Mouse (Mus musculus) olfactory bulb, adult 2 months (tissue): ENCODE measurements around the gene F11r. TPM values are rescaled to one million over a fixed set of nuclear protein-coding genes. Genes with fewer than 3 reads are reported as not detected.
A peak's percentile ranks its signal among the peaks of the same experiment; 100 is the strongest.

Source experiments
- H3K27ac ChIP-seq: fragments of 200-500 bp; 2 replicates; pipeline ENCODE4 v1.5.1; 2012; ENCODE audit warnings: low read depth, low read length; ENCODE audit not compliant: insufficient read depth
- H3K4me1 ChIP-seq: fragments of 200-500 bp; 2 replicates; pipeline ENCODE4 v1.6.1; 2012; ENCODE audit warnings: low read length; ENCODE audit not compliant: control insufficient read depth, insufficient read depth
- H3K4me3 ChIP-seq: fragments of 200-500 bp; 2 replicates; pipeline ENCODE4 v1.5.1; 2012; ENCODE audit warnings: mild to moderate bottlenecking, low read depth, low read length, moderate library complexity; ENCODE audit not compliant: insufficient read depth
- CTCF ChIP-seq: fragments of 200-500 bp; IDR thresholded peaks from 2 replicates; pipeline ENCODE4 v1.5.1; 2012; ENCODE audit warnings: low read depth, mild to moderate bottlenecking, low read length, moderate library complexity; ENCODE audit not compliant: insufficient read depth
- POLR2A ChIP-seq: fragments of 200-500 bp; IDR thresholded peaks from 2 replicates; pipeline ENCODE4 v1.6.1; 2012; ENCODE audit warnings: mild to moderate bottlenecking, low read depth, low read length, moderate library complexity; ENCODE audit not compliant: insufficient read depth
- WGBS: fragments of 180-500 bp; shearing (Covaris S2); methylation state at CpG from one replicate; pipeline ENCODE4 v1.1.7; 2018; 5-methylcytosine and 5-hydroxymethylcytosine counted together
- polyA plus RNA-seq: library from polyadenylated mRNA; stranded (reverse); fragments of >200 nt; gene quantifications from 2 replicates; pipeline ENCODE4 v1.2.4, GENCODE M21; 2012; ENCODE audit warnings: low replicate concordance; ENCODE audit not compliant: missing spikeins, insufficient read depth, insufficient read length

F11r gene
- polyA plus RNA-seq, 1 experiment = not detected

DNA sequence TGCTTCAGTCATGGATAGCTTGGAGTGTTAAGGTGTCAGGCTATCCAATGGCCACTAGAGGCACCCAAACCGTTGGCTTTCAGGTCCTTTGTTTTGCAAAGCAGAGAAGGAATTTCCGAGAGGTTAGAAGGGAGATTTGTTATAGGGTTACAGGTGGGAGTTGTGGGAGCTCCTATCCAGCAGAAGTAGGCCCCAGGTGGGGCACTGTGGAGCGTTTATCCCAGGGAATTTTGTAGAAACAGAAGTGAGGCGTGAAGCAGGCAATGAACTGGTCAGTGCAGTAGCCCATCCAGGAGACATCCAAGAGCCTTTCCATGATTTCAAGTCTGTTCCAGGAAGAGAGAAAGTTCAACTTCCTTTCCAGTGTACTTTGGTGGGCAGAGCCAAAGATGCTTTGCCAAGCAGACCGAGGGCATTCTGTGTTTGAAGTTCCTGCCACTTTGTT lies 64.3 kb downstream of the F11r start:
- H3K4me3 ChIP-seq = no peak overlapping the region
- WGBS = 2% methylated on average over 5 of the region's 5 CpGs
- TF ChIP-seq POLR2A = no peak
- no peak for TF ChIP-seq CTCF
- no peaks in the 10 kb centered on the region for H3K4me1 ChIP-seq
- H3K27ac ChIP-seq = no peak overlapping the region

DNA sequence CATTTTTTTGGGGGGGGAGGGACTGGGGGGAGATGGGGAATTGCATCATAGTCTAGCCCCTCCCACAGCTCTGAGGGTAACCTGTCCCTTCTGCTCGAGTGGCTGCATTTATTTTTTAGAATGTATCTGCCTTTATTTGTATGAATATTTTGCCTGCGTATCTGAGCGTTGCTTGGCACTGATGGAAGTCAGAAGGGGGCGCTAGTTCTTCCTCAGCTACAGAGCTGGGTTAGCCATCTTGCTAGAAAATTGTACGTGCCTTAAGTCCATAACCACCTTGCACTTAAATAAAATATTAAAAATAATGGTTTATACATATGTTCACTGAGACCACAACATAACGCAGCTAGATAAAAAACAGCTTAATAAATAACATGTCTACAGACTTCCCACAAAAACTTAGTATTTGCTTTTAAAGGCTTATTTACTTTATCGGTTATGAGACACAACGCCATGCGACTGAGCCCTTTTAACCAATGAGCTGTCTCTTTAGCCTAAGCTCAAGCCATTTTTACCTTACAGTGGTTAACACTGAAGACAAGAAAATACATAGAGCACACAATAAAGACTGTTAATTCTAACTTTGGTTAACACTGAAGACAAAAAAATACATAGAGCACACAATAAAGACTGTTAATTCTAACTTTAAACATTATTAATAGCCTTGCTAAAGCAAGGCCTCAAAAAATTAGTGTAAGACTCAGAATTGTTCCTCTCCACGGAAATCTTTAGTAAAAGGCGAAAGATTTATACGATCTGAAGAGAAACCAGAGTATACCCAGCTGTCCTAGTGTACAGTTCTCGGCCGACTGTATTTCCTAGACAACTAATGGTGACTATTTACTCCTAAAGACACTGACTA lies 65.3 kb downstream of the F11r start:
- H3K4me3 ChIP-seq = no peak overlapping the region
- WGBS = 2% methylated on average over 14 of the region's 14 CpGs
- no peak for TF ChIP-seq CTCF
- no peak for TF ChIP-seq POLR2A
- no peaks in the 10 kb centered on the region for H3K4me1 ChIP-seq
- H3K27ac ChIP-seq = no peak overlapping the region

DNA sequence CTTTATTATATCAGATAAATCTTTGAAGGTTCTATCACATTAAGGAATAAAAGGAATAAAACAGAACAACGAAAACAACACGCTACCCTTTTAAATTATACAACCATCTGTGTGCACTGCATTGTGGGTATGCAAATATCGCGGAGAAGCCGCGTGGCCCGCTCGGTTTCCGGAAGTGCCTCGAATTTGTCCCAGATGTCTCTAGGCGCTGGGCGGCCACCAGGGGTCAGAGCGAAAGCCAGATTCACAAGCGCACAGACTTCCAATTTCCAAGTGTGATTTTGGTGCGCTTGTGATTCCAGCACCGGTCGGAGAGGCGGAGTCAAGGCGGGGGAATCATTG lies 65.9 kb downstream of the F11r start, which contains the start of gene Alyref2:
Gene Alyref2, plus strand, starts transcription at position 229 of the 342 bp plus-strand sequence.
- Histone ChIP-seq H3K4me1 (no peaks in the 10 kb centered on the region), H3K27ac (peak within 1 kb of the TSS; percentile 14), H3K4me3 (peak within 1 kb of the TSS; percentile 52)
- TF ChIP-seq POLR2A (no peak), CTCF (peak; percentile 78; the same call in 1 of the 2 replicates)
- under 1% methylated on average over 19 of the region's 19 CpGs for WGBS

DNA sequence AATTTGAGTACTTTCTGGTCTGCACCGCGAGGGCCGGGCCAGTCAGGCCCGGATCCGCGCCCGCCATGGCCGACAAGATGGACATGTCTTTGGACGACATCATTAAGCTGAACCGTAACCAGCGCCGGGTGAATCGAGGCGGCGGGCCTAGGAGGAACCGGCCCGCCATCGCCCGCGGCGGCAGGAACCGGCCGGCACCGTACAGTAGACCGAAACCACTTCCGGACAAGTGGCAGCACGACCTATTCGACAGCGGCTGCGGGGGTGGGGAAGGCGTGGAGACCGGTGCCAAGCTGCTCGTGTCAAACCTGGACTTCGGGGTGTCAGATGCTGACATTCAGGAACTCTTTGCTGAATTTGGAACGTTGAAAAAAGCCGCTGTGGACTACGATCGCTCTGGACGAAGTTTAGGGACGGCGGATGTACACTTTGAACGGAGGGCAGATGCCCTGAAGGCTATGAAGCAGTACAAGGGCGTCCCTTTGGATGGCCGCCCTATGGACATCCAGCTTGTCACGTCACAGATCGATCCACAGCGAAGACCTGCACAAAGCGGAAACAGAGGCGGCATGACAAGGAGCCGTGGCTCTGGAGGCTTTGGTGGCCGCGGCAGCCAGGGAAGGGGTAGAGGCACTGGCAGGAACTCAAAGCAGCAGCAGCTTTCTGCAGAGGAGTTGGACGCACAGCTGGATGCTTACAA lies 66.4 kb downstream of the F11r start:
- no peaks in the 10 kb centered on the region for H3K4me1 ChIP-seq
- peak overlapping the region; percentile 14 for H3K27ac ChIP-seq
- H3K4me3 ChIP-seq = peak overlapping the region; percentile 52
- no peak for TF ChIP-seq POLR2A
- TF ChIP-seq CTCF = no peak
- WGBS = under 1% methylated on average over 53 of the region's 53 CpGs

DNA sequence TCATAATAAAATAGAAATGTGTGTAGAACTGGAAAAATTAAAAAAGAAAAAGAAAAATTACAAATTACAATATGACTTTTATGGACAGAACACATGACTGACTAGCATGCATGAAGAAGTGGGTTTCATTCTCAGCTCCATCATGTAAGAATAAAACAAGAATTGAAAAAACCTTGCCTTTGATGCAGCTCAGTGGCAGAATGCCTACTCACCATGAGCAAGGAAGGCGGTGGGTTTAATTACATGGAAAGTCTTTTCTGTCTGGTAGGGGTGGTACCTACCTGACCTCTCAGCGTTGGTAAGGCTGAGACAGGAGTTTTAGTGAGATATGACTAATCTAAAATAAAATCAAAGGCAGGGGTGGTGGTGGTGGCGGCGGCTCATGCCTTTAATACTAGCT lies 67.3 kb downstream of the F11r start:
- H3K4me1 ChIP-seq = no peaks in the 10 kb centered on the region
- no peak overlapping the region for H3K4me3 ChIP-seq
- 56% methylated on average over 4 of the region's 4 CpGs for WGBS
- TF ChIP-seq CTCF (no peak), POLR2A (no peak)
- H3K27ac ChIP-seq = no peak overlapping the region

DNA sequence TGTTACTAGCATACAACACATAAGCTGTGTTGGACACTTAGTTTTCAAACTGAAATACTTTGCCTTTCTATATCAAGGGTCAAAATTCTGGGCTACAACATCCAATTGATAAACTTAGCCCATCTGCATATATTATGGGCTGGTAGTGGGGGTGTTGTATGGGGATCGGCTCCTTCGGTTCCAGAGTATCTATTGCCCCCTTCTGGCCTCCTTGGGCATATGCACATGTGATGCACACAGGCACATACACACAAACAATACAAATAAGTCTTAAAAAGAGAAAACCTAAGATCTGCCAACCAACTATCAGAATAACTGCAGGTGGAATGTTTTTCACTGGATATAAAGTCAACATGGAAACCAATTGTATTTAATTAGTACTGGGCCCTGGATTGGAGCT lies 75.9 kb downstream of the F11r start:
- Histone ChIP-seq H3K4me3 (no peak overlapping the region), H3K27ac (no peak overlapping the region), H3K4me1 (no peaks in the 10 kb centered on the region)
- 87% methylated on average over 2 of the region's 2 CpGs for WGBS
- TF ChIP-seq CTCF (no peak), POLR2A (no peak)

DNA sequence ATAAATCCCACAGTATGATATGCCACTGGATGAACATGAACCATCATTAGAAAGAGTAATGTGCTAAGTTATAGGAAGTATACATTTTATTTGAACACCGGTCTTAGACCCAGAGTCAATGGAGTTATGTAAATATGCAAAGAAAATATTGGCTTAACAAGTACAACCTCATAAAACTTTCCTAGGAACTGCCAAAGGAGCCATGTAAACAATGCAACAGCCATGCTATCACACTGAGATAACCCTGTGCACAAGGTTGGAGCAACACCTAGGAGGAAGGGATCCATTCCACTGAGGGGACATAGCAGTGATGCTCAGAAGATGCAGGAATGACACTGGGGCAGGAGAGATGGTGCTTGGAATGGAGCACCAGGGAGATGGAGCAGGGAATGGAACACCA lies 76.4 kb downstream of the F11r start:
- WGBS = 96% methylated on average over 1 of the region's 1 CpGs
- no peak overlapping the region for H3K27ac ChIP-seq

More for the DNA sequence above, 76.4 kb downstream of the F11r start:
- Histone ChIP-seq H3K4me3 (no peak overlapping the region), H3K4me1 (no peaks in the 10 kb centered on the region)
- TF ChIP-seq POLR2A (no peak), CTCF (no peak)

Other genes starting within 250 kb of the F11r start
- gene Pcp4l1, start 241.3 kb upstream of the F11r start, polyA plus RNA-seq = 326 and 491 TPM in 2 replicates
- gene Nr1i3, start 223.6 kb upstream of the F11r start, polyA plus RNA-seq = not detected in 2 replicates
- not detected in 2 replicates for gene Tomm40l, start 215.0 kb upstream of the F11r start, polyA plus RNA-seq
- not detected in 2 replicates for gene Apoa2, start 212.5 kb upstream of the F11r start, polyA plus RNA-seq
- gene Fcer1g, start 203.2 kb upstream of the F11r start, polyA plus RNA-seq = not detected in 2 replicates
- not detected in 2 replicates for gene Adamts4, start 187.1 kb upstream of the F11r start, polyA plus RNA-seq
- gene Ndufs2, start 186.1 kb upstream of the F11r start, polyA plus RNA-seq = 704 TPM in 1 of 2 replicates, not detected in the other
- not detected in 2 replicates for gene B4galt3, start 167.2 kb upstream of the F11r start, polyA plus RNA-seq
- not detected in 2 replicates for gene Ppox, start 156.3 kb upstream of the F11r start, polyA plus RNA-seq
- gene Usp21, start 149.5 kb upstream of the F11r start, polyA plus RNA-seq = not detected in 2 replicates
- gene Ufc1, start 142.5 kb upstream of the F11r start, polyA plus RNA-seq = not detected in 2 replicates
- gene Dedd, start 108.4 kb upstream of the F11r start, polyA plus RNA-seq = not detected in 2 replicates
- gene Nit1, start 91.9 kb upstream of the F11r start, polyA plus RNA-seq = not detected in 2 replicates
- gene Pfdn2, start 91.9 kb upstream of the F11r start, polyA plus RNA-seq = not detected in 2 replicates
- gene Klhdc9, start 76.7 kb upstream of the F11r start, polyA plus RNA-seq = not detected in 2 replicates
- not detected in 2 replicates for gene Nectin4, start 67.4 kb upstream of the F11r start, polyA plus RNA-seq
- 90.1 and 98.6 TPM in 2 replicates for gene Arhgap30, start 48.6 kb upstream of the F11r start, polyA plus RNA-seq
- not detected in 2 replicates for gene Usf1, start 26.2 kb upstream of the F11r start, polyA plus RNA-seq
- gene Tstd1, start 18.7 kb upstream of the F11r start, polyA plus RNA-seq = not detected in 2 replicates
- gene Alyref2, start 65.9 kb downstream of the F11r start, polyA plus RNA-seq = not detected in 2 replicates
- gene Itln1, start 97.8 kb downstream of the F11r start, polyA plus RNA-seq = not detected in 2 replicates
- gene Cd244a, start 121.7 kb downstream of the F11r start, polyA plus RNA-seq = not detected in 2 replicates
- not detected in 2 replicates for gene Ly9, start 169.9 kb downstream of the F11r start, polyA plus RNA-seq
- not detected in 2 replicates for gene Slamf7, start 215.5 kb downstream of the F11r start, polyA plus RNA-seq
- gene Cd48, start 244.5 kb downstream of the F11r start, polyA plus RNA-seq = not detected in 2 replicates